Mouse (Mus musculus): ENCODE measurements at regions not wholly inside any gene's neighbourhood (a gene's known extent, or its start where the extent isn't known, plus 50 kb on each side); places are given as distances from the start of the nearest gene placed in this dataset.
A peak's percentile ranks its signal among the peaks of the same experiment; 100 is the strongest.
"Not testable (repeated sequence)": the region's sequence is repeated elsewhere in the genome, so short reads cannot be mapped to it uniquely, and the experiment has no call there.

DNA sequence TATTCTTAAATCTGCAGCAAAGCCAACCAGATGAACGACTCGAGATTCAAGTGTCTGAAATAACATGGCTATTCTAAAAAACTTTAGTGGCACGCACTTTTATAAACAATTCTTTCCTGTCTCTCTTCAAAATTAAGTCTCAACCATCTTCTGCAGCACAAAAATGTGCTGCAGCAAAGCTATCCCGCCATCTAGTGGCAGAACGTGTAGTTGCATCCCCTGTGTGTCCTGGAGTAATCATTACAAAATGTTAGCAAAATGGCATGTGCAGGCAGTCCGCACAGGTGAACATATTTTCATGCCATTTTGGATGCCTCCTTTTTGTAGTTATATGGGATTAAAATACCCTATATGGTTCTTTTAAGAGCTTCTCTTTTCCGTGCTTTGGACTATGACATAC, 293.1 kb upstream of the Slc7a14 start:
- peak; percentile 85 for DNase-seq (ENCODE audit: low spot score)

DNA sequence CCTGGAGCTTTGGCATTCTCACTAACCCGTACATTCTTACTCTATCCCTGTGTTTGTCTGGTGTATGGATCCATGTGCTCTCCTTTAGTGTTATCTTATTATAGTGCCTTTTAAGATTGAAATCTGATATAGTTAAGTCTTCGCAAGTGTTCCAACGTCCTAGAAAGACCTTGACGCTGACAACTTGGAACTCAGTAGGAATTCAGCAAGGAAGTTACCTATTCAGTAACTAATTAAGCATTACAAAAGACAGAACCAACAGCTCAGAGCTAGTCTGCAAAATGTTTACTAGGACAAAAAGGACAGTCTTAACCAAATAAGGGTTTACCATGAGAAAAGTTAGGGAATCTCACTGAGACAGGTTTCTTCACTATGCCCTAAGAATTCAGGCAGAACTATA, 286.4 kb upstream of the Slc7a14 start:
- not testable (repeated sequence) for DNase-seq (ENCODE audit: low spot score)

DNA sequence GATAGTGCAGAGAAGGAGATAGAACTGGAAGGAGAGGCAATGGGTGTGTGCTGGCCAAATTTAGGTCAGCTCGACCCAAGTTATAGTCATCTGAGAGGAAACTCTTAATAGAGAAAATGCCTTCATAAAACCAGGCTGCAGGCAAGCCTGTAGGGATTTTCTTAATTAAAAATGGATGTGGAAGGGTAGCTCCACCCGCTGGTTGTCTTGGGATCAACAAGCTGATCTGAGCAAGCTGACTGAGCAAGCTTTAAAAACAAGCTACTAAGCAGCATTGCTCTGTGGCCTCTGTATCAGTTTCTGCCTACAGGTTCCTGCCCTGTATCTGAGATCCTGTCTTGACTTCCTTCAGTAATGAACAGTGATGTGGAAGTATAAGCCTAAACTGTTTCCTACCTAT, 275.8 kb upstream of the Slc7a14 start:
- DNase-seq (ENCODE audit: low spot score) = peak; percentile 3

DNA sequence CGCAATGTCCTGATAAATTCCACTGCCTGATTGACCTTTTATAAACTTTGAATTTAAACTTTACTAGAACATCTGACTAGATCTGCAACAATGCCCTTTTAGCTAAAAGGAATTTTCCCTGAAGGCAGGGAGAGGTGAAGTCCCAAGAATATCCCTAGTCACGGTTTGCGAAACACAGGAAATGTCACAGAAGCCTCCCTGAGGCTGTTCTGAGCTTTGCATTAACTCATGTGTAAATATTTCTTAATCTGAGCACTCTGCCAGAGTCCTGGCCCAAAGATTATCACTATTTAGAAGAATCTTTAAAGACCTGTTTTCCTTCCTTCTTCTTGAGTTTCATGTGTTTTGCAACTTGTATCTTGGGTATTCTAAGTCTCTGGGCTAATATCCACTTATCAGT, 263.7 kb upstream of the Slc7a14 start:
- no peak for DNase-seq (ENCODE audit: low spot score)
